Mouse (Mus musculus) myocyte (in vitro differentiated cells): ENCODE data around the gene Eif4b. TPM values are rescaled to one million over a fixed set of nuclear protein-coding genes. Genes with fewer than 3 reads are reported as not detected.

ENCODE experiments used
- H3K27me3 ChIP-seq: one replicate; pipeline ENCODE4 v1.6.1; 2011; ENCODE audit not compliant: control insufficient read depth, insufficient read depth, insufficient read length
- H3K36me3 ChIP-seq: one replicate; pipeline ENCODE4 v1.6.1; 2011; ENCODE audit not compliant: control insufficient read depth, insufficient read depth
- H3K4me2 ChIP-seq: one replicate; pipeline ENCODE4 v1.6.1; 2011; ENCODE audit warnings: low read depth, control low read depth
- H3K4me3 ChIP-seq: one replicate; pipeline ENCODE4 v1.5.1; 2011; ENCODE audit warnings: mild to moderate bottlenecking, control low read depth, moderate library complexity
- H3K79me2 ChIP-seq: one replicate; pipeline ENCODE4 v1.6.1; 2011; ENCODE audit not compliant: control insufficient read depth, insufficient read depth
- H3ac ChIP-seq: one replicate; pipeline ENCODE4 v1.6.1; 2011; ENCODE audit not compliant: control insufficient read depth, insufficient read length
- CEBPB ChIP-seq: IDR thresholded peaks from 2 replicates; pipeline ENCODE4 v1.6.1; 2011; ENCODE audit warnings: mild to moderate bottlenecking, moderate library complexity; ENCODE audit not compliant: poor library complexity, insufficient read depth, severe bottlenecking
- E2F4 ChIP-seq: IDR thresholded peaks from one replicate; pipeline ENCODE4 v1.6.1; 2011; ENCODE audit warnings: mild to moderate bottlenecking, control low read depth, moderate library complexity; ENCODE audit not compliant: insufficient read depth
- MAX ChIP-seq: IDR thresholded peaks from one replicate; pipeline ENCODE4 v1.6.1; 2011; ENCODE audit warnings: low read depth, mild to moderate bottlenecking, control low read depth
- MYOD1 ChIP-seq, 3 experiments: IDR thresholded peaks; one replicate each; pipeline ENCODE4 v1.6.1; 2011; ENCODE audit warnings: control low read depth in 2 of 3, low read depth in 2 of 3, mild to moderate bottlenecking in 2 of 3, moderate library complexity in 1 of 3; ENCODE audit not compliant: insufficient read length in 2 of 3, control insufficient read depth in 1 of 3
- MYOG ChIP-seq, 3 experiments: IDR thresholded peaks; one replicate each; pipeline ENCODE4 v1.6.1; 2011; ENCODE audit warnings: control low read depth in 2 of 3, low read depth in 2 of 3, mild to moderate bottlenecking in 2 of 3; ENCODE audit not compliant: insufficient read length in 2 of 3, control insufficient read depth in 1 of 3, insufficient read depth in 1 of 3
- POLR2A ChIP-seq: IDR thresholded peaks from one replicate; pipeline ENCODE4 v1.6.1; 2011; ENCODE audit warnings: low read depth, mild to moderate bottlenecking, control low read depth, moderate library complexity; ENCODE audit not compliant: insufficient read length
- POLR2AphosphoS2 ChIP-seq: IDR thresholded peaks from one replicate; pipeline ENCODE4 v1.6.1; 2011; ENCODE audit warnings: low read depth, control low read depth; ENCODE audit not compliant: insufficient read length
- REST ChIP-seq: IDR thresholded peaks from one replicate; pipeline ENCODE4 v1.6.1; 2011; ENCODE audit warnings: mild to moderate bottlenecking, control low read depth, moderate library complexity; ENCODE audit not compliant: insufficient read depth, insufficient read length
- SRF ChIP-seq: IDR thresholded peaks from one replicate; pipeline ENCODE4 v1.6.1; 2011; ENCODE audit warnings: low read depth; ENCODE audit not compliant: control insufficient read depth, insufficient read length
- TCF12 ChIP-seq: IDR thresholded peaks from one replicate; pipeline ENCODE4 v1.6.1; 2011; ENCODE audit warnings: mild to moderate bottlenecking, control low read depth; ENCODE audit not compliant: poor library complexity, insufficient read depth, severe bottlenecking
- TCF3 ChIP-seq: IDR thresholded peaks from one replicate; pipeline ENCODE4 v1.6.1; 2011; ENCODE audit warnings: low read depth, control low read depth; ENCODE audit not compliant: insufficient read length
- USF1 ChIP-seq: IDR thresholded peaks from one replicate; pipeline ENCODE4 v1.6.1; 2011; ENCODE audit warnings: low read depth, mild to moderate bottlenecking, control low read depth, moderate library complexity
- polyA plus RNA-seq: library from polyadenylated mRNA; unstranded; fragments of >200 nt; fragmentation: generic; extraction: Trizol; gene quantifications from one replicate; pipeline ENCODE4 v1.2.1, GENCODE M21; 2012; ENCODE audit warnings: missing spikeins

The Eif4b gene
- polyA plus RNA-seq, 1 experiment: 266 TPM

- no peak for TF ChIP-seq CEBPB
- TF ChIP-seq POLR2A: peak; percentile 70
- no peak for TF ChIP-seq E2F4
- no peak for TF ChIP-seq USF1
- TF ChIP-seq MAX: no peak
- peak; percentile 67 for TF ChIP-seq TCF3
- TF ChIP-seq REST: no peak
- peak; percentile 23 for TF ChIP-seq SRF
- peak; percentile 33 to 91 (median 84) for TF ChIP-seq MYOG (IDR thresholded peaks at IDR 0.05; ENCODE audit: control insufficient read depth in 1 of 3, insufficient read depth in 1 of 3, insufficient read length in 2 of 3, low read depth in 2 of 3)
- peak; percentile 76 for TF ChIP-seq POLR2AphosphoS2
- TF ChIP-seq MYOD1 (IDR thresholded peaks at IDR 0.05; ENCODE audit: control insufficient read depth in 1 of 3, insufficient read length in 2 of 3, low read depth in 2 of 3): peak; percentile 27 to 96 (median 86)
- TF ChIP-seq TCF12: peak; percentile 66
- Histone ChIP-seq H3K36me3 (peaks cover 43% of the 10 kb centered on the region), H3K4me3 (peak overlapping the region; percentile 70), H3K79me2 (peaks cover 45% of the 10 kb centered on the region), H3K27me3 (no peaks in the 10 kb centered on the region), H3K4me2 (peak overlapping the region; percentile 99), H3ac (no peak overlapping the region)
Measured at GRCm38 (mm10) chr15:102105360-102105759, 31.8 kb downstream of the Eif4b start.

GRCm38 (mm10) chr15:102105764-102106730 is 32.5 kb downstream of the Eif4b start:
- Histone ChIP-seq H3K4me2 (peak overlapping the region; percentile 99), H3K4me3 (peak overlapping the region; percentile 70), H3K79me2 (peaks cover 46% of the 10 kb centered on the region), H3K36me3 (peaks cover 48% of the 10 kb centered on the region), H3K27me3 (no peaks in the 10 kb centered on the region), H3ac (no peak overlapping the region)
- TF ChIP-seq REST: no peak
- no peak for TF ChIP-seq USF1
- TF ChIP-seq SRF: no peak
- TF ChIP-seq POLR2AphosphoS2: no peak
- no peak for TF ChIP-seq MYOG (IDR thresholded peaks at IDR 0.05; ENCODE audit: control insufficient read depth in 1 of 3, insufficient read depth in 1 of 3, insufficient read length in 2 of 3, low read depth in 2 of 3)
- no peak for TF ChIP-seq MAX
- no peak for TF ChIP-seq E2F4
- no peak for TF ChIP-seq TCF3
- TF ChIP-seq CEBPB: no peak
- no peak for TF ChIP-seq TCF12
- TF ChIP-seq MYOD1 (IDR thresholded peaks at IDR 0.05; ENCODE audit: control insufficient read depth in 1 of 3, insufficient read length in 2 of 3, low read depth in 2 of 3): no peak
- TF ChIP-seq POLR2A: no peak

- Histone ChIP-seq H3K27me3 (no peaks in the 10 kb centered on the region), H3K4me2 (peak overlapping the region; percentile 99), H3K36me3 (peaks cover 48% of the 10 kb centered on the region), H3ac (no peak overlapping the region), H3K4me3 (no peak overlapping the region), H3K79me2 (peaks cover 46% of the 10 kb centered on the region)
- TF ChIP-seq MAX (no peak), MYOD1 (IDR thresholded peaks at IDR 0.05; ENCODE audit: control insufficient read depth in 1 of 3, insufficient read length in 2 of 3, low read depth in 2 of 3) (no peak), POLR2AphosphoS2 (peak; percentile 13)
Measured at GRCm38 (mm10) chr15:102106754-102107456, 33.3 kb downstream of the Eif4b start.

- Histone ChIP-seq H3K79me2 (peaks cover 45% of the 10 kb centered on the region), H3K4me2 (peak overlapping the region; percentile 7), H3K36me3 (peaks cover 58% of the 10 kb centered on the region), H3K4me3 (no peak overlapping the region), H3K27me3 (no peaks in the 10 kb centered on the region), H3ac (no peak overlapping the region)
- no peak for TF ChIP-seq USF1
- no peak for TF ChIP-seq CEBPB
- TF ChIP-seq MAX: no peak
- TF ChIP-seq REST: no peak
- TF ChIP-seq TCF12: no peak
- no peak for TF ChIP-seq MYOG (IDR thresholded peaks at IDR 0.05; ENCODE audit: control insufficient read depth in 1 of 3, insufficient read depth in 1 of 3, insufficient read length in 2 of 3, low read depth in 2 of 3)
- TF ChIP-seq SRF: no peak
- TF ChIP-seq POLR2AphosphoS2: peak; percentile 16
- no peak for TF ChIP-seq E2F4
Measured at GRCm38 (mm10) chr15:102107689-102108573, 34.4 kb downstream of the Eif4b start.
